Mouse (Mus musculus) ZHBTc4 (cell line): ENCODE measurements around the gene Wdr54.

Experiments
- DNase-seq: peaks from one replicate; pipeline ENCODE4 v3.0.0-alpha.2; 2011; ENCODE audit warnings: low read depth, low spot score

Wdr54 gene

DNA sequence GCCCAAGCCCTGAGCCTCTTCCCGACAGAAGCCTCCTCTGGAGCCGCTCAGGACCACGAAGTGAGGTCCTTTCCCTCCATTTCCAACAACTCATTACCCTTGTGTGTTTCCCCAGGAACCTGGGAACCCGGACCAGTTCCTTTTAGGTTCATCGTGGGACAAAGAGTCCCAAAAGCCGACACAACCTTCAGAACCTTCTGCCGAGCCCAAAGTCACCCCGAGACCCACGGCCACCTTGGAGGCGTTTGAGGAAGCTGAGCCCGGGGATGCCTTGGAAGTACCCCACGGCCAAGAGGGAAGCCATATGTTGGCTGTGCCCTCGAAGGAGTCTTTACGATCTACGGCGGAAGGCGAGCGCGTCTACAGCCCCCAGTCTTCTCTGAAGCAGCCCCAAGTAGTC is 5.2 kb upstream of the Wdr54 start:
- peak; percentile 18 for DNase-seq

DNA sequence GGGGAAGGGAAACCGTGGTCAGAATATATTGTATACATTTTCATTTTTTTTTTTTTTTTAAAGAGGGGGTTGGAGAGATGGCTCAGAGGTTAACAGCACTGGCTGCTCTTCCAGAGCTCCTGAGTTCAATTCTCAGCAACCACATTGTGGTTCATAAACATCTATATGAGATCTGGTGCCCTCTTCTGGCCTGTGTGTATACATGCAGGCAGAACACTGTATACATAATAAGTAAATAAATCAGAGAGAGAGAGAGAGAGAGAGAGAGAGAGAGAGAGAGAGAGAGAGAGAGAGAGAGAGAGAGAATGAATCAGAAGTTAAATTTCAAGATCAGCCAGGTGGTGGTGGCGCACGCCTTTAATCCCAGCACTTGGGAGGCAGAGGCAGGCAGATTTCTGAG is 3.3 kb upstream of the Wdr54 start:
- peak; percentile 73 for DNase-seq

DNA sequence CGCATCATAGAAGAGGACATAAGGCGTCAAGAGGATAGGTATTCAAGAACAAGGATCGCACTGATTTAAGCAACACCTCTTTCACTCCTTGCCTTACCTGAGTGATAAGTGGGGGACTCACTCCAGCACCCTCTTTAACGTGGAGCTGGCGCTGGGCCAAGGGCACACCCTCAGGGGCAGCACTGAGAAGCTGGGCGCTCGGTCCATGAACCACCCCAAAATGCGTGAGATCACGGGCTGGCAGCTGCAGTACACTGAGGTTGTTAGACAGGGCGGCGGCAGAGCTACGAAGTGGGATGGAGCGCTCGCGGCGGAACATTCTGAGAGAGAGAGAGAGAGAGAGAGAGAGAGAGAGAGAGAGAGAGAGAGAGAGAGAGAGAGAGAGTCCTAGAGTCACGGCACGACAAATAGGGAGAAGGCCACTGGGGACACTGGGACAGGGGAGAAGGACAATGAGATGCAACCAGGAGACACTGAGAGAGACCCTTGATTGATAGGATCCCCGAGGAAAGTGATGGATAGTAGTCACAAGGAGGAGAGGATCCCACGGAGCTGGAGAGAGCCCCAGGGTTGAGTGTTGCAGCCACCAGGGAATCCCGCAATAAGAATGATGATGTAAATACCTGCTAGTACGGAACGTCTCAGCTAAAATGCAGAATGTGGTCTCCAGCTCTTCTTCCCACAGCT is 502 bp downstream of the Wdr54 start:
- no peak for DNase-seq

DNA sequence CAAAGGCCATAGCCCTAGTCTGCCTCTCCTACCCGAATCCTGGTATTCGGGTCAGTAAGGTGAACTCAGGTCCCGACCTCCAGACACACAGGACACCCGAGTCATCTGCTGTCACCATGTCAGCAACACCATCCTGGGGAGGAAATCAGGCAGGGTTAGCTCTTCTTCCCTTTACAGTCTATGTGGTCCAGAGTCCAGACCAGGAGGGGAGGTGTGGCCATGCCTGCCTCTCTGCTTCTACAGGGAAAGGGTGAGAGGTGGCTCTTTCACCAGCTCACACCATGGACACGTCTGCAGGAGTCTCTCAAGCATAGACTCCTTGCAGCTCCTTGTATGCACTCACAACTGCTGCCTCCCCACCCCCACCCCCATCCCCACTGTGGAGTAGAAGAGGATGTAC is 2.7 kb downstream of the Wdr54 start:
- no peak for DNase-seq

DNA sequence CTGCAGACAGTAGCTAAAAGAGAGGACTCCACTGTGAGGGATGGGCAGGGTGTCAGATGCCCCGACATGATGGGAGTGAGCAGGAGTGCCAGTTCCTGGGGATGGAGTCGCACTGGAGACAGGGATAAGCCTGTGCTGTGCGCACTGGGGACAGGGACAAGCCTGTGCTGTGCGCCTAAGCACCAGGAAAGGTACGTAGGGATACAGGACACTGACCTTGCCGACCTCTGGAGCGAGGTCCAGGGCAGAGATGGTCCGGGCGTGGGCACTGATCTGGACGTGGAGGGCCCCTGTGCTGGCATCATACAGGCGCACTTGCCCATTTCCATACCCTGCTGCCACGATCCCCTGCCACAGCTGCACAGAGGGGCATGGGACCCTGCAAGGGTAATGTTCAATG is 3.2 kb downstream of the Wdr54 start:
- DNase-seq: no peak

DNA sequence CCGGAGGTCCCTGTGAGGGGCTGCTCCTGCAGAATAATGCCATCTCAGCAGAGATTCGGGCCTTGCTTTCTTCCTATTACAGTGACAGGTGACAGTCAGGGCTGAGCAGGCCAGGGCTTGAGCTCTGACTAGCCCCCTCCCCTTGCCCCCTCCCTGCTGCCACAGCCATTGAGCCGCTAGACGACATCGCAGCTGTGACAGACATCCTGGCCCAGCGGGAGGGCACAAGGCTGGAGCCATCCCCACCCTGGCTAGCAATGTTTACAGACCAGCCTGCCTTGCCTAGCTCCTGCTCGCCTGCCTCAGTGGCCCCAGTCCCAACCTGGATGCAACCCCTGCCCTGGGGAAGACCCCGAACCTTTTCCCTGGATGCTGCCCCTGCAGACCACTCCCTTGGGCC is 4.5 kb downstream of the Wdr54 start:
- peak; percentile 60 for DNase-seq

DNA sequence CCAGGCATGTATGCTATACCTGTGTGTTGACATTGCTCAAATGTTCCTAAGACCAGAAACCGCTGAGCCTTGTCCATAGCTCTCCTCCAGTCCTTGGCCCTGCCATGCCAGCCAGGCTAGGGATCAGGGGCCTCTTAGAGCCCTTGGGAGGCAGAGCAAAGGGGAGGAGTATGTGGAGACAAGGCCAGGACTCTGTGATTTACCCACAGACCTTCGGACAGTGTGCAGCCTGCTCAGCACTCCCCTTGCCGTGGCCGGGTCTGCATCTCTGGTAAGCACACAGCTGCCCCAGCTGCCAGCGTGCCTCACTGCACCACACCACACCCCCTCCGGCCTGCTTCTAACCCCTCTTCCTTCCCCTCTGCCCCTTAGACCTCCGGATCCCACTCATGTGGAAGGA is 8.9 kb downstream of the Wdr54 start:
- no peak for DNase-seq

DNA sequence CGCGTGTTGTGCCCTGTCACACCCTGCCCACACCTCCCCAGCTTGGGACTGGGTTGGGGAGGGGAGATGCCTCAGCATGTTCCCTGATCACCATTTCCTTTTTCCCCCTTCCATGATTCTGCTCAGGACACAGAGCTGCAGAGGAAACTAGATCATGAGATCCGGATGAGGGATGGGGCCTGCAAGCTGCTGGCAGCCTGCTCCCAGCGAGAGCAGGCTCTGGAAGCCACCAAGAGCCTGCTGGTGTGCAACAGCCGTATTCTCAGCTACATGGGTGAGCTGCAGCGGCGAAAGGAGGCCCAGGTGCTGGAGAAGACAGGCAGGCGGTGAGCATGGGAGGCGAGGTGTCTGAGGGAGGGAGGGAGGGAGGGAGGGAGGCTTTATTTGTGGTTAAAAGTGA is 10.4 kb downstream of the Wdr54 start:
- DNase-seq: peak; percentile 33

DNA sequence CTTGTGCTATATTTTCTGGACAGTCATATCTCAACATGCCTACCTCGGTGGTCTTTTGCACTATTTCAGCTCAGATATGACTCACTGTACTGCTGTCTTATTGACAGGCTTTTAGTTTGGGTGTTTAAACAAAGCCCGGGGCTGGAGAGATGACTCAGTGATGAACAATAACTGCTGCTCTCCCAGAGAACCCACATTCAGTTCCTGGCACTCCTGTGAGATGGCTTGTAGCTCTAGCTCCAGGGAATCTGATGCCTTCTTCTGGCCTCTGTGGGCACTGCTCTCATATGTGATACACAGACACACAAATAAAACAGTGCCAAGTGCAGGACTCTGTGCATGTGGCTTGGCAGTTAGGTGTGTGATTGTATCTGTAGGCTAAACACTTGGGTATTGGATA is 11.0 kb downstream of the Wdr54 start:
- no peak for DNase-seq

DNA sequence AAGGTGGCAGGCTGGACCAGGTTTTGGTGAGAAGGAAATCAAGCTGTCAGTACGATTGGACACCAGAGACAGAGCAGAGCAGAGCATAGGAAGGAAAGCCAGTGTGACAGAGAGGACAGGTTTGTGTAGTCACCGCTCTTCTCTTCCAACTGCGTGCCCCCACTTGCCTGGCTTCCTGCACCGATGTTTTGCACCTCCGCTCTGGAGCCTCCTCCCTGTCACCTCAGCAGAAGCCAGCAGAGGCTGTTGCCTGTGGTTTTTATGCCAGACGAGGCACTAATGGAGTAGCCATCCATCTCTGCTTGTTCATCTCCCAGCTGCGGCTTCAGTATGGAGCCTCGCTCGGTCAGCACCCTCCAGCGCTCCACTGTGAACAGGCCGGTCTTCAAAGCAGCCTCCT is 13.3 kb downstream of the Wdr54 start:
- no peak for DNase-seq

DNA sequence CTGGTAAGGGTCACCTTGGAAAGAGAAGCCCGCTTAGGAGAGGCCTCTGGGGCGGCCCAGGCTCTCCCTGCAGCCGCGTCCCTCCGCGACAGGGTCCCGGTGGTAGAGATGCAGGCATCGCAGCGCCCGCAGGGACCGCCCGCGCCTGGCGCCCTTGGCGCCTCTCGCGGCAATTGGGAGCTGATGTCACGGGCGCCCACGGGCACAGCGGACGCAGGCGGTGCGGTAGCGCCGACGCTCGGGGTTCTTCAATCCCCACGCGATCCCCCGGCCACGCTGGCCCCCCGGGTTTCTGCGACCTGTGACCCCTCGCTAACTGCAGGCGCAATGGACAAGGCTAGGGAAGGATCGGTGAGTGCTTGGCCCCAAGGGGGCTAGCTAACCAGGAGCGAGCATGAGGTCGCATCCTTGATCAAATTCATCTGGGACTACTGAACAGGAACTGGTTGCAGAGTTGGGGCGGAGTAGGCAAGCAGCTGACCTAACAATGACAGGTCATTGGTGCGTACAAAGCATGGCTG is 13.9 kb downstream of the Wdr54 start:
- DNase-seq: peak; percentile 62

DNA sequence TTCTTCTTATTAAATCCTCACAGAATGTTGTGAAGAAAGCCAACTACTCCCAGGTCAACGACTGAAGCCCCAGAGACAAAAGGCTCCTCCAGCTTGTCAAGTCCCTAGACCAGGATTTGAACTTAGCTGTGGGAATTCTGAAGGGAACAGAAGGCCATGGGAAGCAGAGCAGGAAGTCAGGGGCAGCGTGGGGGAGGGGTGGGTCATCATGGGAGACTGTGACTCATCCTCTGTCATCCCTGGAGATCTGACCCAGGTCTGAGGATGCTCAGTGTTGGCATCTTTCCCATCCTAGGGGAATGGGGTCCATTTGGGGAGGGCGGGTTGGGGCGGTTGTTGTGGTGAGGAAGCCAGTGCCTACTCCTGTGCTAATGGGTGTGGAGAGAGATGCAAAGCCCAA is 14.6 kb downstream of the Wdr54 start:
- DNase-seq: no peak

DNA sequence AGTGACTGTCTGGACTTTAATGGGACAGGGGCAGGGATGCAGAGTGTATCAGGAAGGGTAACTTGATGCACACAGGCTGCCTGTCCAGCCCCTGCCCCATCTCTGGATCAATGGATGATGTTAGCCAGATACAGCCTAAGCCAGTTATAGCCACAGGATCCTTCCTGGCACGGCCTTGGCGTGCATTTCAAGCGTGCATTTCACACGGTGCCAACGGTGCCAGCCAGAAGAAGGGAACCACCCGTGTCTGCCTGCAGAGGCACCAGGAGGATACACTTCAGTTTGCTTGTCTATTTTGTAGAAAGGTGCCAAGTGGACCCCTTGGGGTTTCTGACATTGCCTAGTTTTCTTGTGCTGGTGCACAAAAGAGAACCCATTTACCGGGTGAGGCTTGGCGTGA is 16.2 kb downstream of the Wdr54 start:
- DNase-seq: no peak

DNA sequence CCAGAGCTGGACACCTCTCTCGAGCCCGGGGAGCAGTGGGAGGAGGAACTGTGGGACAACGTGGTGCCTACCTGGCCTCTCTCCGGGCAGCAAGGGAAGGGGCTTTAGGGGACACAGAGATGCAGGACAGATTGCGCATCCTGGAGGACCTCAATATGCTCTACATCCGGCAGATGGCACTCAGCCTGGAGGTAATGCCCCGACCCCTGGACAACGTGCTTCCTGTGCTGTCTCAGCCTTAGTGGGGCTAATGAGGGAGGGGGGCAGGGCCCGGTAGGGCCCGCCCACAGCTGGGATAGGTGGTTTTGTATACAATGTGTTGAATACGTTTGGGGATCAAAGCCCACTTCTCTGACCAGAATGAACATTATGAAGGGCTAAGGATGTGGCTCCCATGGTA is 18.1 kb downstream of the Wdr54 start:
- no peak for DNase-seq

DNA sequence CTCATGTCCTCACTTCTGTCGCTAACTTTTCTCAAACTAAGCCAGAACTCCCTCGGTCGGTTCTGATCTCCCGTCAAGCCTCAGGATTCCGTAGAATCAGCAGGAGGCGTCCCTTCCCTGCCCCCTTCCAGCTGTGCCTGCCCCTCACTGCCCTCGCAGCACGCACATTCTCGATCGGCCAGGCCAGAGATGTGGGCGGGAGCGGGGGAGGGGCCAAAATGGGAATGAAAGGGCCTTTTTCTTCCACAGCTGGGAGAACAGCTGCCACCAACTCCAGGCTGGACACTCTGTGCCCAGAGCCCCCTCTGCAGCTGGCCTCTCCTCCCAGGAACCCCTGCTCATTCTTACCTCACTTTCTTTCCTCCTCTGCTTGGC is 18.6 kb downstream of the Wdr54 start:
- DNase-seq: peak; percentile 71

DNA sequence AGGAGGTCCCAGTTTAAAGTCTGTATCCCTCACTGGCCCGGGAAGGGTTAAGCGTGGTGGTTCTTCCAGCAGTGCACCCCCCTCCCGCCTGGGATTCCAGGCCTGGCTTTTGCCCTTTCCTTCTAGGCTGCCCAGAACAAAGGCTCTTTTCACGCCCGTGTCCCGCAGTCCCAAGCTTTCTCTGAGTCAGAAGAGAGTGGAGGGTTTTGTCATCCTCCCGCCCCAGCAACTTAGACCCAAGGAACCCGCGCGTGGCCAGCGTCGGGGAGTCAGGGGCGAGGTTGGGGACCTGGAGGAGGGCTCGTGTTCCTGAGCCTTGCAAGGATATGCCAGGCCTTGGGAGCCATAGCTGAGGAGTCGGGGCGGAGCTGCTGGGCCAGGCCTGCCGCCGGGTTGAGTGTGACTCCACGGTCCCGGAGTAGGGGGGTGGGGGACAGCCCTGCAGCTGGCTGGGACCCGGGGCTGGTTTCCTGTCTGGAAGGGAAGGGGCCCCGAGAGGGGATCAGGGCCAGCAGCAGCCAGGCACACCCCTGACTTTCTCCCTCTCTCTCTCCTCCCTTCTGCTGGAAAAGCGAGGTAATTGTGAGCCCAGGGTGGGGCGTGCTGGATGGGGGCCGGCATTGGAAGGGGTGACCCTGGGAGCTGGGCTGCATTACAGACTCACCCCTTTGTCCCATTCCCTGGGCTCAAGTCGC is 19.2 kb downstream of the Wdr54 start:
- peak; percentile 70 for DNase-seq

DNA sequence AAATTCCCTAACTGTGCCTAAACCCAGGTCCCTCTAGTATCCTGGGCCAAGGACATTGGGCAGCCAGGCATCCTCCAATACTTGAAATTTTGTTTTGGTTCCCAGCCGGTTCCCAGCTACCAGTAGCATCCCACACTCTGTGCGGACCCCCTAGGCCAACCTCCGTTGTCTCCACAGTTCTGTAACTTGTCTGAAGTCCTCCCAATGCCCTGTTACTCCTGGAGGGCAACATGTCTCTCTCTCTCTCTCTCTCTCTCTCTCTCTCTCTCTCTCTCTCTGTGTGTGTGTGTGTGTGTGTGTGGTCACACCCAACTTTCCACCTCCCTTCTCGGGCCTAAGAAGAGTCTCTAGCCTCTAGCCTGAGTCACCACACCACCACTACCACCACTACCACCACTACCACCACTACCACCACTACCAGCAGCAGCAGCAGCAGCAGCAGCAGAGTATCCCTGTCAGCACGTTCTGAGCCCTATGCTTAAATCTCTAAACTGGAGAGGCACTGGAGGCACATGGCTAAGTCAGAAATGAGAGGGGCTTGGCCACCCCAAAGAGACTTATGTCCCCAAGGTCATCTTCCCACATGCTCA is 19.8 kb downstream of the Wdr54 start:
- DNase-seq: no peak

DNA sequence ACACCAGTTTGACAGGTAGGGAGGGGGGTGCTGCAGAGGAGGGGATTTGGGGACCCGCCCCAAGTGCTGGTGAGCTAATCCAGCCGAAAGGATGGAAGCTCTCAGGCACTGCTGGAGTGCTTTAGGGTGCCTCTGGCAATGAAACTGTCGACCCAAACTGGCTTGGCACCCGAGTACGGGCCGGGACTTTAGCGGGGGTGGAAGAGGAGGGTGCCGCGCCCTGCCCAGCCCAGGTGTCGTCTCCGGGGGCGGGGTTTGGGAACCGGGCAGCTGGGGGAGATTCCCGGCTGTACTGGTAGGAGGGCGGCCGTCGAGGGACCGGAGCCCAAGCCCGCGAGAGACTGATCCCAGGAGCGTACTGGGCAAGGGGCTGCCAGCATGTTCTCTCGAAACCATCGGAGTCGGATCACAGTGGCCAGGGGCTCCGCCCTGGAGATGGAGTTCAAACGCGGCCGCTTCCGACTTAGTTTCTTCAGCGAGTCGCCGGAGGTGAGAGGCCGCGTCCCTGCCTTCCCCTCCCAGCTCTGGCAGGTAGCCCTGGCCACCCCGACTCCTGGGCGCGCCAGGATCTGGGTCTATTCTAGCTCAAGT is 20.5 kb downstream of the Wdr54 start:
- no peak for DNase-seq

DNA sequence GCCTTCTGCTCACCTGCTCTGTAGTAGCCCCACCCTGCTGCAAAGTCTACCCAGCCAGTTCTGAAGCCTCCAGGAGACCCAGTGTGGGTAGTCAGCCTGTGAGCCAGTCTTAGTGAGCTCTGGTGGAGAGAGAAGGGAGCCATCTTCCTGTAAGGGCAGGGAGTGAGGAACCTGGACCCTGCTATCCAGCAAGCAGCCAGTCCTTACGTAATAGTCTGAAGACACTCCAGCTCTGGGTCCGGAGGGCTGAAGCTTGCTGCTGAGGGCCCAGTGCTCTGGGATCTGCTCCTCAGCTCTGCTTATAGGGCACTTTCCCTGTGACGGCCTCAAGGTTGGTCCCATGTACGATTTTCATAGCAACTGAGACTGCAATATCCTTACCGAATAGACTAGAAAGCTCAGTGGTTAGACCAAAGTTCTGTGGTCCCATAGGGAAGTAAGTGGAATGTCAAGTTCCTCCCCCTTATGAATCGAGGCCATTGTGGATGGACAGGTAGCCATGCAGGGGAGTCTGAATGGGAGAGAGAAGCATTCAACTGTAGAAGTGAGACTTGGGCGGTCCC is 21.2 kb downstream of the Wdr54 start, which contains the start of gene Rtkn:
TSS of gene Rtkn (plus strand) at position 513 of the 563 bp plus-strand sequence.
- DNase-seq: no peak

DNA sequence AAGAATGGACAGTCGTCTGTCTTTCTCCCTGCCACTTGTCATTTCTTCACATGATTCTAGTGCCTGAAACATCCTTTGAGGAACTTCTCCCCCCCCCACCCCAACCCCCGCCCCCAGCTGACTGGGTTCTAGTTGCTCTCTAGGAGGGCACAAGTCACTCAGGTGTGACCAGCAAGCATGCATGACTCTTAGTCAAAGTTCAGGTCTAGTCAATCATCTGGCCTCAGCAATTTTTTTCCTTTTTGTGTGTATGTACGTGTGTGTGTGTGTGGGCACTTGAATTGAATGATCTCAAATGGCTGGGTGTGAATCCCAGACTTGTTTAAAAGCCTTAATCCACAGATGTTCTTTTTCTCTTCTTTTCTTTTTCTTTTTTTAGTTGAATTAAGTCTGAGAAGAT is 22.0 kb downstream of the Wdr54 start:
- DNase-seq: no peak

DNA sequence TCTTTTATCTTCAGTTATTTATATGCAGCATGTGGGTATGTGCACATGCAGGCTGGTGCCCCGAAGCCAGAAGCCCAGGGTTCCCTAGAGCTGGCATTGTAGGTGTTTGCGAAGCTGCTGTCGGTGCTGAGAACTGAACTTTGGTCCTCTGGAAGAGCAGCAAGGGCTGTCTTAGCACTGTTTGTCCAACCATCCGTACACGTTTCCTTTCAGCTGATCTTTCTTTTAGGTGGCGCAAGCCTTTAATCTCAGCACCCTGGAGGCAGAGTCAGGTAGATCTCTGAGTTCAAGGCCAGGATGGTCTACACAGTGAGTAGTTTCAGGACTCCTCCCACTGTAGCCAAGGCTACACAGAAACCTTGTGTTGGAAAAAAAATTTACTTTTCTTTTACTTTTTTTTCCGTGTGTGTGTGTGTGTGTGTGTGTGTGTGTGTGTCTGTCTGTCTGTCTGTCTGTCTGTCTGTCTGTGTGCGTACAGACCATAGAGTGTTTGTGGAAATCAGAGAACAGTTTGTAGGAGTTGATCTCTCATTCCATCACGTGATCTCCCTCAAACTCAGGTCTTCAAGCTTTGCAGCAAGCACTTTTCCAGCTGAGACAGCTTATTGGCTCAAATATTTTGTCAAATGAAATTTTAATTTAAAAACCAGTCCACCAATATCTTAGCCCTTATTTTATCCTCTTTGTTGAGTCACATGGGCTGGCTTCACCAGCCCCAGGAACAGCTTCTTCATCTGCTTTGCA is 23.8 kb downstream of the Wdr54 start:
- DNase-seq: no peak
